Mouse (Mus musculus) liver, embryonic 14.5 days (tissue): ENCODE results near the gene Rab11fip5.

Experiments used
- CTCF ChIP-seq: IDR thresholded peaks from 2 replicates; pipeline ENCODE4 v1.5.1; 2016; ENCODE audit warnings: antibody characterized with exemption, low read depth, control low read depth
- EP300 ChIP-seq: IDR thresholded peaks from 2 replicates; pipeline ENCODE4 v1.6.1; 2016; ENCODE audit warnings: antibody characterized with exemption, low read depth

GRCm38 (mm10) chr6:85358877-85359276 lies 15.6 kb downstream of the Rab11fip5 start:
- no peak for TF ChIP-seq CTCF
- no peak for TF ChIP-seq EP300
